Mouse (Mus musculus): Measurements from ENCODE around the gene D3Ertd254e.
A peak's percentile ranks its signal among the peaks of the same experiment; 100 is the strongest.
"Not testable (repeated sequence)": the region's sequence is repeated elsewhere in the genome, so short reads cannot be mapped to it uniquely, and the experiment has no call there.

Gene D3Ertd254e

DNA sequence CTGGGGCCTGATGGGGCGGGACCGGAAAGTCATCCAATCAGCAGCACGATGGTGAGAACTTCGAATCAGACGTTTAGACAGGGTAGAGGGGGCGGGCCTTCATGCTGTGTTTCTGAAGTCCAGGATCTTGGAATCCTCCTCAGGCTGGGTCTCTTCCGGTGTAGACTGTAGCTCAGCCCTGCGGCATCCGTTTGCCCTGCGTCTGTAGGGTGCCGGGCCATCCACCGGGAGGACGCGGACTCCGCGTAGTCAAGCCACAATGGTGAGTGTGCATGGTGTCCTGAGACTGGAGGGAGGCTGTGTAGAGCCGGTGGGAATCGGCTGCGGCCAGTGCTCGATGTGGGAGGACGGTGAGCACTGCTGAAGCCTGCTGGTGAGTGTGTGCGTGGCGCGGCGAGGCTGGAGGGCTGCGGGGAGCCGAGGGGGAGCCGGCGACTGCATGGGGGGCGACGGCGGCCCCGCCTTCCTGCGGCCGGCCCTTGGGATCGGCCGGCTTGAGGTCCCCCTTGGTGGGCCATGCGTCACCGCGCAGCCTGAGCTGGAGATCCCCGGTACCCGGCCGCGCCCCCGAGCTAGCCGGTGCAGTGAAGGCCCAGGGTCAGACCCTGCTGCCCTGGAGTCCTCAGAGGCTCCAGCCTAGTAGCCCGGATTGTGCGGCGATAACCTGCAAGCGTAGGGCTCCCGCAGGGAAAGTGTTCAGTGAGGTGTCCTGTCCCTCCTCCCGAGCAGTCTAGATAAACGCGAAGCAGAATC is at the start of gene D3Ertd254e:
Gene D3Ertd254e, plus strand, starts transcription at position 84 of the 753 bp plus-strand sequence.
- peak; percentile 90 to 93 for DNase-seq (ENCODE audit: low spot score in 2 of 2)

DNA sequence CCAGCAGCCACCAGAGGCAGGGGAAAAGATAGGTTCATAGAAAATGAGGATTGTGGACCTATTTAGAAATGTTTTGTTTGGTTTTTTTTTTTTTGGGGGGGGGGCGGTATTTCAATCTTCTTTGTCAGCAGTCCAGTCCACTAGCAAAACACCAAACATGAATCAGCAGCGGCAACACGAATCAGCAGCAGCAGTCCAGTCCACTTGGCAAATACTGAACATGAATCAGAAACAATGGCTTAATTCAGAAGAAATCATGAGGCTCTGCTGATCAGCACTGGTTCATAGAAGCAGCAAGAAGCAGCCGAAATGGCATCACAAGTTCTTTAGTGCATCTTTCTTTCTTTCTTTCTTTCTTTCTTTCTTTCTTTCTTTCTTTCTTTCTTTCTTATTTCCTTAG is 34.7 kb upstream of the D3Ertd254e start:
- no peak for DNase-seq (ENCODE audit: low spot score in 2 of 2)

- DNase-seq (ENCODE audit: low spot score in 2 of 2) = no peak
Observed at GRCm38 (mm10) chr3:36119684-36120548, 30.9 kb upstream of the D3Ertd254e start.

DNA sequence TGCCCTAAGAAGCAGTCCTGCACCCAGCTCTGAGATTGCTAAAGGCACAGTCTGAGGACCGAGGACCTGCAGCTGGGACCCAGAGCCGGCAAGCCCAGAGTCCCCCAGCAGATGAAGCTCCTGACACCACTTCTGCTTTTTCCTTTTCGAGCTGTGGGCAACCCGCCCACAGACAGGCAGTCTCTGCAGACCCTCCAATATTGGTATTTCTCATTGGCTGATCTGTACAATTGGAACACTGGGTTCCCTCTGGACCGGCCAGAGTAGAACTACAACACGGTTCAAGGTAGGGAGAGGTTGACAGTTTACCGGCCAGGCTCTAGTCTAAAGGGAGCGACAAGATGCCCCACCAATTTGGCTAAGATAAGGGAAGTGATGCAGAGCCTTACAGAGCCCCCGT is 24.6 kb upstream of the D3Ertd254e start:
- not testable (repeated sequence) for DNase-seq (ENCODE audit: low spot score in 2 of 2)

DNA sequence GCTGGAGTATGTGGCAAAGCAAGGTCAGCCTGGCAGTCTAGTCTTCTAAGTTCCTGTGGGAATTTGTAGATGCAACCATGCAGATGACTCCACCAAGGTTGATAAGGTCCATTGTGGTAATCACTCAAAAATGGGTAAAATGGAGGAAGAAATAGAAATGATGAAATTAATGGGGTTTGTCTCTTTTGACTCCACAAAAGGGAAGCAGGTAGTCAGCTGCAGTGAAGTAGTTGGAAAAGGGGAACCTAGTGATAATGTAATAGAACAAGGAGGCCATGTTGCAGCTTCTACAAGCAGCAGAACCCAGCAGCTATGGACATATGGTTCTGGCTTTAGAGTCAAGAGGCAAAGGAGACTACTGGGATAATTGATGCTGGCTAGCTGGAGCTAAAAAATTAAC is 14.7 kb upstream of the D3Ertd254e start:
- no peak for DNase-seq (ENCODE audit: low spot score in 2 of 2)

GRCm38 (mm10) chr3:36137560-36137959 is 13.3 kb upstream of the D3Ertd254e start:
- no peak for DNase-seq (ENCODE audit: low spot score in 2 of 2)

DNA sequence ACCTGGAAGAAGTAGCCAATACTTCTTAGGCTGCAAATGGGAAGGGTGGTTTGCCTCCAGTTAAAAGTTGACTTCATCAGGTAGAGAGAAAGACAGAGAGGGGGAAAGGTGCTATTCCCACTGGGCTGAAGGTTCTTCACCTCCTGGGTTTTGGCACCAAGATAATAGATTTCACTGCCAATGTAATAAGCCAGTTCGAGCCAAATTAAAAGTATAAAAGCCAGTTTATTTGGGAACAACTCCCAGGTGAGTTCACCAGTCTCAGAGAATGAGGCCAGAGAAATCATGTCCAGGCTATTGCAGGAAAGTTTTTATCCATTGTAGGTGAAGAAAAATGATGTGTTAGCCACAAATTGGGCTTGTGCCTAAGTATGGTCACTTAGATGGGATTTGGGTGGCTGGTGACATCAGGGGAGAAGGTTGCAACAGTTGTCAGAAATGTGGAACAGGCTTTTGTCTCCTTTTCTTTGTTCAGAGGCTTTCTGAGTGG is 12.6 kb upstream of the D3Ertd254e start:
- no peak for DNase-seq (ENCODE audit: low spot score in 2 of 2)

- DNase-seq (ENCODE audit: low spot score in 2 of 2) = no peak
Observed at GRCm38 (mm10) chr3:36138996-36139395, 11.8 kb upstream of the D3Ertd254e start.

DNA sequence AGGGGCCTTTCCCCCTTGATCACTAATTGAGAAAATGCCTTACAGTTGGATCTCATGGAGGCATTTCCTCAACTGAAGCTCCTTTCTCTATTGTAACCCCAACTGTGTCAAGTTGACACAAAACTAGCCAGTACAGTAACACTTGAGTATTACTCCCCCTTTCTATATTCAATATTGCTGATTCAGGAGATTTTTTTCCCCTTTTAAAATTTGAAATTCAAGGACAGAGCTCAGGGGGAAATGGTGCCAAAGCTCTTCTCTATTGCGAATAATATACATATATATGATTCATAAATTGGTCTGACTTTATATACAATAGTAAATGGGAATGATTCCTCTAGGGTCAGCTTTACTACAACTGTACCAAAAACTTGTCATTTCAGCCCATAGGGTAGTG is 282 bp upstream of the D3Ertd254e start:
- no peak for DNase-seq (ENCODE audit: low spot score in 2 of 2)

GRCm38 (mm10) chr3:36155268-36155667 is 4.5 kb downstream of the D3Ertd254e start:
- DNase-seq (ENCODE audit: low spot score in 2 of 2) = no peak

DNA sequence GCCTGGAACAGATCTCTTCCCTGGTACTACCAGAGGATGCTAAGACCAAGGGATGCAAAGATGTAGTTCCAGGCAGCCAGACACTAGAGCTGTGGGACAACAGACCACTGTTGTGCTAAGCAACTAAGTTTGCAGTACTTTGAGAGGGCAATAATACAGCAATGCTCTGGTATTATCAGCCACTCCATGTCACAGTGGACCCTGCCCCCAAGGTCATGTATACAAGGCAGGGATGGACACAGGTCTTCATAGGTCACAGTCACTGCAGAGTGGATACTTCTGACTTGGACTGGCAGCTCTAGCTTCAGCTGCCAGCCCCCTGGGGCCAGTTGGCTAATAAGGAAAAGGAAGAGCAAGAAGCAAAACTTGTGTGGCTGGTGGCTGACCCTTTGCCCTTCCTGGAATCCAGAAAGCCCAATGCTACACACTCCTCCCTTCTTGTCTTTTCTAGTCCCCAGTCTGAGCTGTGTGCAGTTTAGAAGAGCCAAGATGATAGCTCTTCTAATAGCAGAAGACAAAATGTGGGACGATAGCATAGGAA is 19.9 kb downstream of the D3Ertd254e start:
- no peak for DNase-seq (ENCODE audit: low spot score in 2 of 2)

DNA sequence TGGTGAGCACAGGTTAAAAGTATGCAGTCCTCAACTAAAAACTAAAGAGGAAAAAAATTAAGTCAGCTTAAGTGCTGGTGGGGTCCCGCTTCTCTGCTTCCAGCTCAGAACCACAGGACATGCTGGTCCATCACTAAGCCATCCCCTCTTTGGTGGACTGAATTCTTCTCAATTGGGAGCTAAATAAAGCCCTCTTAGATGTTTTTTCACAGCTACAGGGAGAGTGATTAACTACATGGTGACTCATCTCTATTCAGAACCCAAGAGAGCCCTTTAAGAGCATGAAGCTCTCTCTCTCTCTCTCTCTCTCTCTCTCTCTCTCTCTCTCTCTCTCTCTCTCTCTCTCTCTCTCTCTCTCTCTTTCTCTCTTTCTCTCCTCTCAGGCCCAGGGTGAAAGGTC is 20.5 kb downstream of the D3Ertd254e start:
- no peak for DNase-seq (ENCODE audit: low spot score in 2 of 2)

- DNase-seq (ENCODE audit: low spot score in 2 of 2) = no peak
Observed at GRCm38 (mm10) chr3:36173761-36174160, 22.9 kb downstream of the D3Ertd254e start.

DNA sequence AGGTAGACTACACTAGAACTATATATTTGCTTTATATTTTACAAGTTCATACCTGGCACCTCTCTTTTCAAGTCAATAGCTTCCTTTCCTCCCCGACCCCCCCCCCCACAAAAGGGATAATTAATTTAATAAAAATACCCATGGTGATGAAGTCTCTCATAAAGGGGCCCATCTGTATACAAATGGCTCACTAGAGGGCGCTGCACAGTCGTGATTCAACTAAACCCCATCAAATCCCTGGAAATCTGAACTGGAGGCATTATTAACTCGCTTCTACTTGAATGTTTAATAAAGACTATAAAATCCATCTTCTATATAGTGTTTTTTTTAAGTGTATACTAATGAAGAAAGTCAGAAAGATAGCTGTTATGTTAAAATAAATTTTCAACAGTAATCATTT is 30.7 kb downstream of the D3Ertd254e start:
- DNase-seq (ENCODE audit: low spot score in 2 of 2) = peak in 1 of 2 experiments; percentile 47

DNA sequence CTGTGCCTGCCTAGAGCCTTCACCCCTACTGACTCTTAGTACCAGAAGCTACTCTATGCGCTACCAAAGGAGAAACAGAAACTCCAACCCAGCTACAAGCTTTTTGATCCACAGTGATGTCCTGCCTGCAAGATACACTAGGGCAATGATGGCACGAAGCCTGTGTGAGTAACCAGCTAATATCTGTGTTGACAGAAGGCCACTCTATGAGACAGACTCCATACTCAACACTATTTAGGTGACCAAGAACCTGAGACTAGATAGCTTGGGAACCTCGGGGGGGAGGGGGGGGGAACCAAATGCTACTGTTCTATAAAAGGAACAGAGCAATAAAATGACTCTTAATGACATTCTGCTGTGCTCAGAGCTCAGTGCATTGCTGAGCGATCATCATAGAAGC is 35.7 kb downstream of the D3Ertd254e start:
- DNase-seq (ENCODE audit: low spot score in 2 of 2) = no peak

GRCm38 (mm10) chr3:36189243-36189642 is 38.4 kb downstream of the D3Ertd254e start:
- no peak for DNase-seq (ENCODE audit: low spot score in 2 of 2)

DNA sequence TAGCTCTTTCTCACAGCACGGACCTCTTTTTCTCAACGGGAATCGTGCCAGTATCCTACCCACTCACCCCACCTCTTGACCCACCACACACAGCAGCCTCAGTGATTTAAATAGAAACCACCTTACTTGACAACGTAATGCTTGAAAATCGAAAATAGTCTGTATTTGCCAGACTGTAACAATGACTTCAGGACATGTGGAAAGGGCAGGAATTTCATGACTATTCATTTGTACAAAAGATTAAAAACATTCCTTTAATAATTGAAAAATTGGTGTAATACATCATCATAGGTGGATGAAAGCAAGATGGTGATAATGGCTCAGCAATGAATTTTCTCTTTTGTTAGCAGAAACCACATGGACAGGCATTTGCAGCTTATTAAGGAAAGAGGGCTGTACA is 50.3 kb downstream of the D3Ertd254e start:
- no peak for DNase-seq (ENCODE audit: low spot score in 2 of 2)

DNA sequence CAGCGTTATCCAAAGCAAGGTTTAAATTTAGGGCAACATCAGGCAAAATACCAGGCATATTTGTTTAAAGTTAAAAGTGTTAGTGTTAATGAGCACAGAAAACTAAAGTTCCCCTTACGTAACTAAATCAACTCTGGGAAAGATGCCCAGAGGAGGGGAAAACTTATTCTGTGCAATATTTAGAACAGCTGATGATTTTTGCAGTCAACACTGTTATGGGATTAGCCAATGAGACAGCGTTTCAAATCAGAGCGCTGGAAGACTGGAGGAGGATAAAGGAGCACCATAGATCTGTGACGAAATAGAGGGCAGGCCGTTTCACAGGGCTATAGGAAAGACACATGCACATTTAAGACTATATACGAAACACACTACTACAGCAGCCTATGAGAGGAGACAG is 52.1 kb downstream of the D3Ertd254e start:
- no peak for DNase-seq (ENCODE audit: low spot score in 2 of 2)

GRCm38 (mm10) chr3:36207520-36208264 is 56.9 kb downstream of the D3Ertd254e start:
- no peak for DNase-seq (ENCODE audit: low spot score in 2 of 2)

GRCm38 (mm10) chr3:36209776-36210555 is 59.1 kb downstream of the D3Ertd254e start:
- DNase-seq (ENCODE audit: low spot score in 2 of 2) = peak in 1 of 2 experiments; percentile 38

GRCm38 (mm10) chr3:36210939-36211338 is 60.1 kb downstream of the D3Ertd254e start:
- no peak for DNase-seq (ENCODE audit: low spot score in 2 of 2)
